Mouse (Mus musculus): Measurements from ENCODE around the gene Wdr74.

GRCm38 (mm10) chr19:8786008-8786781 lies 50.6 kb downstream of the Wdr74 start, which contains the start of gene Taf6l:
- TF ChIP-seq EP300 (IDR thresholded peaks at IDR 0.05; ENCODE audit: insufficient read depth, low read depth, low read length) = 0 out of 2 replicates have a peak, but pooled peaks have one; percentile 14
- no peak for TF ChIP-seq CTCF (IDR thresholded peaks at IDR 0.05; ENCODE audit: low read depth, low read length)
- TF ChIP-seq POLR2A (IDR thresholded peaks at IDR 0.05; ENCODE audit: insufficient read depth, low read length) = peak; percentile 17
